Mouse (Mus musculus): ENCODE data around the gene 2410002F23Rik. TPM values are rescaled to one million over a fixed set of nuclear protein-coding genes. Genes with fewer than 3 reads are reported as not detected.
"Not testable (repeated sequence)": the region's sequence is repeated elsewhere in the genome, so short reads cannot be mapped to it uniquely, and the experiment has no call there.

2410002F23Rik gene
- polyA plus RNA-seq, 1 experiment from 2014 or later: 143 TPM

GRCm38 (mm10) chr7:44291418-44291817 lies 44.9 kb downstream of the 2410002F23Rik start:
- 53% methylated on average over 4 of the region's 4 CpGs for WGBS
- no peak for ATAC-seq (ENCODE audit: low FRiP score, low TSS enrichment)
- Histone ChIP-seq H3K36me3 (ENCODE audit: control insufficient read depth, insufficient read depth, low read length) (no peaks in the 10 kb centered on the region), H3K4me3 (ENCODE audit: low read length) (no peak overlapping the region), H3K27ac (ENCODE audit: low read depth, low read length) (no peak overlapping the region), H3K4me2 (replicated peaks; ENCODE audit: low read depth, low read length) (no peak overlapping the region), H3K9ac (ENCODE audit: low read depth, low read length) (no peak overlapping the region), H3K27me3 (ENCODE audit: control insufficient read depth, insufficient read depth, low read length) (no peaks in the 10 kb centered on the region), H3K9me3 (ENCODE audit: control insufficient read depth, low read length) (no peaks in the 10 kb centered on the region), H3K4me1 (ENCODE audit: control insufficient read depth, insufficient read depth, low read length) (no peaks in the 10 kb centered on the region)

DNA sequence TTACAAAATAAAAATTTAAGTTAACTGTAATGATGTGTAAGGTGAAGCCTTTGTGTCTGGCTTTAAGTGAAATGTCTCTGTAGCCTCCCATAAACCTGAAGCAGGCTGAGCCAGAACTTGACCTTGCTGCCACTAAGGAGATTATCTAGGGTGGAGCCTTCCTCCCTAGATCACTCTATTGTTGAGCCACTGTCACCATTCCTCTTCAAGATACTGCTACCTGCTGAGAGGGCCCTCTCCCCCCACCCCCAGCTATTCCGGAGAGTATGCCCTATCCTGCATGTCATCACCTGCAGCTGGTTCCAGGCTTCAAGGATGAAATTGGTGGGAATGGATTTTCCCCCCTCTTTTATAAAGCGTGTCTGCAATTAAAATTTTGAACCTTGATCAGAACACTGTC lies 51.0 kb downstream of the 2410002F23Rik start:
- not testable (repeated sequence) for H3K4me1 ChIP-seq (ENCODE audit: control insufficient read depth, insufficient read depth, low read length); H3K9ac ChIP-seq (ENCODE audit: low read depth, low read length); H3K27me3 ChIP-seq (ENCODE audit: control insufficient read depth, insufficient read depth, low read length); H3K4me2 ChIP-seq (replicated peaks; ENCODE audit: low read depth, low read length); H3K27ac ChIP-seq (ENCODE audit: low read depth, low read length); H3K36me3 ChIP-seq (ENCODE audit: control insufficient read depth, insufficient read depth, low read length); H3K4me3 ChIP-seq (ENCODE audit: low read length); H3K9me3 ChIP-seq (ENCODE audit: control insufficient read depth, low read length); ATAC-seq (ENCODE audit: low FRiP score, low TSS enrichment)
- whole genome bisulfite sequencing: 84% methylated on average over 2 of the region's 2 CpGs

Other genes with a start within 250 kb of the 2410002F23Rik start
- not detected in 2 replicates for gene Klk1b26, start 234.6 kb upstream of the 2410002F23Rik start, polyA plus RNA-seq (2014; fragmentation: Nextera tagmentation; extraction: Ambion mirVana)
- gene Klk1b27, start 194.4 kb upstream of the 2410002F23Rik start, polyA plus RNA-seq (2014; fragmentation: Nextera tagmentation; extraction: Ambion mirVana): not detected in 2 replicates
- not detected in 2 replicates for gene Klk1b21, start 144.4 kb upstream of the 2410002F23Rik start, polyA plus RNA-seq (2014; fragmentation: Nextera tagmentation; extraction: Ambion mirVana)
- not detected in 2 replicates for gene Klk1b22, start 134.0 kb upstream of the 2410002F23Rik start, polyA plus RNA-seq (2014; fragmentation: Nextera tagmentation; extraction: Ambion mirVana)
- not detected in 2 replicates for gene Klk1b16, start 110.0 kb upstream of the 2410002F23Rik start, polyA plus RNA-seq (2014; fragmentation: Nextera tagmentation; extraction: Ambion mirVana)
- gene Klk1b24, start 58.5 kb upstream of the 2410002F23Rik start, polyA plus RNA-seq (2014; fragmentation: Nextera tagmentation; extraction: Ambion mirVana): not detected in 2 replicates
- gene Klk1b3, start 48.5 kb upstream of the 2410002F23Rik start, polyA plus RNA-seq (2014; fragmentation: Nextera tagmentation; extraction: Ambion mirVana): not detected in 2 replicates
- gene Klk1b4, start 39.3 kb upstream of the 2410002F23Rik start, polyA plus RNA-seq (2014; fragmentation: Nextera tagmentation; extraction: Ambion mirVana): not detected in 2 replicates
- gene Klk1b5, start 30.8 kb upstream of the 2410002F23Rik start, polyA plus RNA-seq (2014; fragmentation: Nextera tagmentation; extraction: Ambion mirVana): not detected in 2 replicates
- 0.70 and 2.1 TPM in 2 replicates for gene Klk1, start 21.4 kb upstream of the 2410002F23Rik start, polyA plus RNA-seq (2014; fragmentation: Nextera tagmentation; extraction: Ambion mirVana)
- gene Gm36864, start 10.5 kb upstream of the 2410002F23Rik start, polyA plus RNA-seq (2014; fragmentation: Nextera tagmentation; extraction: Ambion mirVana): not detected in 2 replicates
- 1.3 and 1.6 TPM in 2 replicates for gene 1700028J19Rik, start within 50 bp of the 2410002F23Rik start, polyA plus RNA-seq (2014; fragmentation: Nextera tagmentation; extraction: Ambion mirVana)
- gene Acp4, start 10.7 kb downstream of the 2410002F23Rik start, polyA plus RNA-seq (2014; fragmentation: Nextera tagmentation; extraction: Ambion mirVana): not detected in 2 replicates
- gene Gm15517, start 14.7 kb downstream of the 2410002F23Rik start, polyA plus RNA-seq (2014; fragmentation: Nextera tagmentation; extraction: Ambion mirVana): not detected in 2 replicates
- 3.4 TPM in 2 replicates for gene Clec11a, start 60.2 kb downstream of the 2410002F23Rik start, polyA plus RNA-seq (2014; fragmentation: Nextera tagmentation; extraction: Ambion mirVana)
- 1.3 and 1.9 TPM in 2 replicates for gene Shank1, start 63.5 kb downstream of the 2410002F23Rik start, polyA plus RNA-seq (2014; fragmentation: Nextera tagmentation; extraction: Ambion mirVana)
- 1.4 and 2.3 TPM in 2 replicates for gene Syt3, start 137.4 kb downstream of the 2410002F23Rik start, polyA plus RNA-seq (2014; fragmentation: Nextera tagmentation; extraction: Ambion mirVana)
- 1.0 and 1.5 TPM in 2 replicates for gene 1700008O03Rik, start 139.1 kb downstream of the 2410002F23Rik start, polyA plus RNA-seq (2014; fragmentation: Nextera tagmentation; extraction: Ambion mirVana)
- gene Lrrc4b, start 182.3 kb downstream of the 2410002F23Rik start, polyA plus RNA-seq (2014; fragmentation: Nextera tagmentation; extraction: Ambion mirVana): 0.50 and 0.70 TPM in 2 replicates
- 0.88 and 1.6 TPM in 2 replicates for gene Aspdh, start 218.7 kb downstream of the 2410002F23Rik start, polyA plus RNA-seq (2014; fragmentation: Nextera tagmentation; extraction: Ambion mirVana)
- 64.9 and 78.9 TPM in 2 replicates for gene Josd2, start 221.3 kb downstream of the 2410002F23Rik start, polyA plus RNA-seq (2014; fragmentation: Nextera tagmentation; extraction: Ambion mirVana)
- gene Emc10, start 249.8 kb downstream of the 2410002F23Rik start, polyA plus RNA-seq (2014; fragmentation: Nextera tagmentation; extraction: Ambion mirVana): 122 and 138 TPM in 2 replicates
- gene Fam71e1, start 249.9 kb downstream of the 2410002F23Rik start, polyA plus RNA-seq (2014; fragmentation: Nextera tagmentation; extraction: Ambion mirVana): 13.2 and 16.6 TPM in 2 replicates